Mouse (Mus musculus): ENCODE measurements at regions not wholly inside any gene's neighbourhood (a gene's known extent, or its start where the extent isn't known, plus 50 kb on each side); places are given as distances from the start of the nearest gene placed in this dataset.

- H3K9me3 ChIP-seq (ENCODE audit: control insufficient read depth, low read length), result no peaks in the 10 kb centered on the region
- H3K4me2 ChIP-seq (ENCODE audit: low read length), result no peak overlapping the region
- H3K27me3 ChIP-seq (ENCODE audit: control insufficient read depth, insufficient read depth, low read length), result no peaks in the 10 kb centered on the region
- ATAC-seq (ENCODE audit: low FRiP score, low TSS enrichment) (no peak), DNase-seq (peak; percentile 68)
- WGBS, result 22% methylated on average over 10 of the region's 10 CpGs
- no peak overlapping the region for H3K4me3 ChIP-seq (replicated peaks; ENCODE audit: low read depth, low read length)
- H3K36me3 ChIP-seq (ENCODE audit: control insufficient read depth, insufficient read depth, low read length), result no peaks in the 10 kb centered on the region
- H3K4me1 ChIP-seq (ENCODE audit: control insufficient read depth, insufficient read depth, low read length), result peaks cover 16% of the 10 kb centered on the region
- H3K27ac ChIP-seq (replicated peaks; ENCODE audit: low read depth, low read length), result peak overlapping the region; percentile 43; the same call in 1 of the 2 replicates
- no peak overlapping the region for H3K9ac ChIP-seq (replicated peaks; ENCODE audit: low read length)
Measured at GRCm38 (mm10) chr1:193859257-193860125, 489.4 kb upstream of the Camk1g start.

- H3K27ac ChIP-seq (replicated peaks; ENCODE audit: low read depth, low read length), result no peak overlapping the region
- no peak overlapping the region for H3K4me3 ChIP-seq (replicated peaks; ENCODE audit: low read depth, low read length)
- no peaks in the 10 kb centered on the region for H3K36me3 ChIP-seq (ENCODE audit: control insufficient read depth, insufficient read depth, low read length)
- no peak overlapping the region for H3K4me2 ChIP-seq (ENCODE audit: low read length)
- no peaks in the 10 kb centered on the region for H3K27me3 ChIP-seq (ENCODE audit: control insufficient read depth, insufficient read depth, low read length)
- WGBS, result 26% methylated on average over 5 of the region's 5 CpGs
- H3K9me3 ChIP-seq (ENCODE audit: control insufficient read depth, low read length), result no peaks in the 10 kb centered on the region
- ATAC-seq (ENCODE audit: low FRiP score, low TSS enrichment), result no peak
- H3K4me1 ChIP-seq (ENCODE audit: control insufficient read depth, insufficient read depth, low read length), result no peaks in the 10 kb centered on the region
- no peak overlapping the region for H3K9ac ChIP-seq (replicated peaks; ENCODE audit: low read length)
- peak; percentile 52 for DNase-seq
Measured at GRCm38 (mm10) chr1:193847922-193848321, 477.8 kb upstream of the Camk1g start.

GRCm38 (mm10) chr1:193844868-193845267, 474.8 kb upstream of the Camk1g start:
- Histone ChIP-seq H3K27me3 (ENCODE audit: control insufficient read depth, insufficient read depth, low read length) (no peaks in the 10 kb centered on the region), H3K4me2 (ENCODE audit: low read length) (no peak overlapping the region), H3K4me3 (replicated peaks; ENCODE audit: low read depth, low read length) (no peak overlapping the region), H3K9ac (replicated peaks; ENCODE audit: low read length) (no peak overlapping the region), H3K4me1 (ENCODE audit: control insufficient read depth, insufficient read depth, low read length) (no peaks in the 10 kb centered on the region), H3K9me3 (ENCODE audit: control insufficient read depth, low read length) (no peaks in the 10 kb centered on the region), H3K27ac (replicated peaks; ENCODE audit: low read depth, low read length) (no peak overlapping the region), H3K36me3 (ENCODE audit: control insufficient read depth, insufficient read depth, low read length) (no peaks in the 10 kb centered on the region)
- no peak for DNase-seq
- no peak for ATAC-seq (ENCODE audit: low FRiP score, low TSS enrichment)

- DNase-seq (no peak), ATAC-seq (ENCODE audit: low FRiP score, low TSS enrichment) (no peak)
- no peaks in the 10 kb centered on the region for H3K27me3 ChIP-seq (ENCODE audit: control insufficient read depth, insufficient read depth, low read length)
- no peaks in the 10 kb centered on the region for H3K36me3 ChIP-seq (ENCODE audit: control insufficient read depth, insufficient read depth, low read length)
- H3K4me1 ChIP-seq (ENCODE audit: control insufficient read depth, insufficient read depth, low read length), result no peaks in the 10 kb centered on the region
- 78% methylated on average over 1 of the region's 1 CpGs for WGBS
- no peaks in the 10 kb centered on the region for H3K9me3 ChIP-seq (ENCODE audit: control insufficient read depth, low read length)
- H3K9ac ChIP-seq (replicated peaks; ENCODE audit: low read length), result no peak overlapping the region
- H3K27ac ChIP-seq (replicated peaks; ENCODE audit: low read depth, low read length), result no peak overlapping the region
- no peak overlapping the region for H3K4me3 ChIP-seq (replicated peaks; ENCODE audit: low read depth, low read length)
- H3K4me2 ChIP-seq (ENCODE audit: low read length), result no peak overlapping the region
Measured at GRCm38 (mm10) chr1:193844461-193844860, 474.4 kb upstream of the Camk1g start.

GRCm38 (mm10) chr1:193800998-193801397, 430.9 kb upstream of the Camk1g start:
- Histone ChIP-seq H3K4me1 (ENCODE audit: control insufficient read depth, insufficient read depth, low read length) (no peaks in the 10 kb centered on the region), H3K9ac (replicated peaks; ENCODE audit: low read length) (no peak overlapping the region), H3K27me3 (ENCODE audit: control insufficient read depth, insufficient read depth, low read length) (no peaks in the 10 kb centered on the region), H3K36me3 (ENCODE audit: control insufficient read depth, insufficient read depth, low read length) (no peaks in the 10 kb centered on the region), H3K4me2 (ENCODE audit: low read length) (no peak overlapping the region), H3K9me3 (ENCODE audit: control insufficient read depth, low read length) (no peaks in the 10 kb centered on the region), H3K27ac (replicated peaks; ENCODE audit: low read depth, low read length) (no peak overlapping the region), H3K4me3 (replicated peaks; ENCODE audit: low read depth, low read length) (no peak overlapping the region)
- WGBS, result 78% methylated on average over 3 of the region's 3 CpGs
- no peak for DNase-seq
- no peak for ATAC-seq (ENCODE audit: low FRiP score, low TSS enrichment)

GRCm38 (mm10) chr1:193790579-193790978, 420.5 kb upstream of the Camk1g start:
- Histone ChIP-seq H3K27me3 (ENCODE audit: control insufficient read depth, insufficient read depth, low read length) (no peaks in the 10 kb centered on the region), H3K9ac (replicated peaks; ENCODE audit: low read length) (no peak overlapping the region), H3K4me3 (replicated peaks; ENCODE audit: low read depth, low read length) (no peak overlapping the region), H3K4me1 (ENCODE audit: control insufficient read depth, insufficient read depth, low read length) (no peaks in the 10 kb centered on the region), H3K36me3 (ENCODE audit: control insufficient read depth, insufficient read depth, low read length) (no peaks in the 10 kb centered on the region), H3K27ac (replicated peaks; ENCODE audit: low read depth, low read length) (no peak overlapping the region), H3K9me3 (ENCODE audit: control insufficient read depth, low read length) (no peaks in the 10 kb centered on the region), H3K4me2 (ENCODE audit: low read length) (no peak overlapping the region)
- ATAC-seq (ENCODE audit: low FRiP score, low TSS enrichment) (no peak), DNase-seq (peak; percentile 8)
- WGBS, result 56% methylated on average over 2 of the region's 2 CpGs

DNA sequence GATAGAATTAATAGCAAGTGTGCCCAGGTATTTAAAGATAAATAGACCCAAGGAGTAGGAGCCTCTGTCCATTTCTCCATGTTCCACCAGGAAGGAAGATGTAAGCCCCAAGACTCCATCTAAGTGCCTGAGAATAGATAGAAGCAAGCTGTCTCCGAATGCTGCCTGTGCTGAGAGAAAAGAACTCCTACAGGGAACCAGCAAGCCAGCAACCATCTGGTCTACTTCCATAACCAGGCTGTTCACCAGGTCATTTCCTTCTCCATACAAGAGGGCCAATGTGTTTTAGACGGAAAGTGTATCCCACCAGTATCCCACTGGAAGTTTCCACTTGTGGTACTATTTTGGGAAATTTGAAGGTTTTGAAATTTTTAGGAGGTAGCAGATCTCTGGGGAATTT, 418.4 kb upstream of the Camk1g start:
- H3K27me3 ChIP-seq (ENCODE audit: control insufficient read depth, insufficient read depth, low read length), result no peaks in the 10 kb centered on the region
- no peak for DNase-seq
- H3K4me2 ChIP-seq (ENCODE audit: low read length), result no peak overlapping the region
- H3K36me3 ChIP-seq (ENCODE audit: control insufficient read depth, insufficient read depth, low read length), result no peaks in the 10 kb centered on the region
- H3K4me3 ChIP-seq (replicated peaks; ENCODE audit: low read depth, low read length), result no peak overlapping the region
- H3K27ac ChIP-seq (replicated peaks; ENCODE audit: low read depth, low read length), result no peak overlapping the region
- H3K4me1 ChIP-seq (ENCODE audit: control insufficient read depth, insufficient read depth, low read length), result no peaks in the 10 kb centered on the region
- 82% methylated on average over 2 of the region's 2 CpGs for WGBS
- ATAC-seq (ENCODE audit: low FRiP score, low TSS enrichment), result no peak
- no peaks in the 10 kb centered on the region for H3K9me3 ChIP-seq (ENCODE audit: control insufficient read depth, low read length)
- no peak overlapping the region for H3K9ac ChIP-seq (replicated peaks; ENCODE audit: low read length)

GRCm38 (mm10) chr1:193787417-193787816, 417.3 kb upstream of the Camk1g start:
- Histone ChIP-seq H3K36me3 (ENCODE audit: control insufficient read depth, insufficient read depth, low read length) (no peaks in the 10 kb centered on the region), H3K4me1 (ENCODE audit: control insufficient read depth, insufficient read depth, low read length) (no peaks in the 10 kb centered on the region), H3K9ac (replicated peaks; ENCODE audit: low read length) (no peak overlapping the region), H3K4me3 (replicated peaks; ENCODE audit: low read depth, low read length) (no peak overlapping the region), H3K27me3 (ENCODE audit: control insufficient read depth, insufficient read depth, low read length) (no peaks in the 10 kb centered on the region), H3K27ac (replicated peaks; ENCODE audit: low read depth, low read length) (no peak overlapping the region), H3K9me3 (ENCODE audit: control insufficient read depth, low read length) (no peaks in the 10 kb centered on the region), H3K4me2 (ENCODE audit: low read length) (no peak overlapping the region)
- 18% methylated on average over 1 of the region's 1 CpGs for WGBS
- no peak for ATAC-seq (ENCODE audit: low FRiP score, low TSS enrichment)
- no peak for DNase-seq

GRCm38 (mm10) chr1:193784966-193785365, 414.9 kb upstream of the Camk1g start:
- Histone ChIP-seq H3K4me2 (ENCODE audit: low read length) (no peak overlapping the region), H3K4me1 (ENCODE audit: control insufficient read depth, insufficient read depth, low read length) (no peaks in the 10 kb centered on the region), H3K9ac (replicated peaks; ENCODE audit: low read length) (no peak overlapping the region), H3K27ac (replicated peaks; ENCODE audit: low read depth, low read length) (no peak overlapping the region), H3K36me3 (ENCODE audit: control insufficient read depth, insufficient read depth, low read length) (no peaks in the 10 kb centered on the region), H3K27me3 (ENCODE audit: control insufficient read depth, insufficient read depth, low read length) (no peaks in the 10 kb centered on the region), H3K4me3 (replicated peaks; ENCODE audit: low read depth, low read length) (no peak overlapping the region), H3K9me3 (ENCODE audit: control insufficient read depth, low read length) (no peaks in the 10 kb centered on the region)
- 63% methylated on average over 1 of the region's 1 CpGs for WGBS
- peak; percentile 5 for DNase-seq
- ATAC-seq (ENCODE audit: low FRiP score, low TSS enrichment), result no peak
